Mouse (Mus musculus) brain, embryonic 14.5 days (tissue): ENCODE measurements around the gene Ahctf1.

Experiments used
- CTCF ChIP-seq: fragments of 200-500 bp; IDR thresholded peaks from 2 replicates; pipeline ENCODE4 v1.5.1; 2012; ENCODE audit warnings: inconsistent platforms, mild to moderate bottlenecking, moderate library complexity, borderline replicate concordance; ENCODE audit not compliant: insufficient read depth, insufficient read length; ENCODE audit errors: extremely low read depth
- POLR2A ChIP-seq: fragments of 200-500 bp; IDR thresholded peaks from 2 replicates; pipeline ENCODE4 v1.6.1; 2012; ENCODE audit warnings: mild to moderate bottlenecking, inconsistent platforms, borderline replicate concordance; ENCODE audit not compliant: poor library complexity, insufficient read depth, insufficient read length, severe bottlenecking; ENCODE audit errors: extremely low read depth

DNA sequence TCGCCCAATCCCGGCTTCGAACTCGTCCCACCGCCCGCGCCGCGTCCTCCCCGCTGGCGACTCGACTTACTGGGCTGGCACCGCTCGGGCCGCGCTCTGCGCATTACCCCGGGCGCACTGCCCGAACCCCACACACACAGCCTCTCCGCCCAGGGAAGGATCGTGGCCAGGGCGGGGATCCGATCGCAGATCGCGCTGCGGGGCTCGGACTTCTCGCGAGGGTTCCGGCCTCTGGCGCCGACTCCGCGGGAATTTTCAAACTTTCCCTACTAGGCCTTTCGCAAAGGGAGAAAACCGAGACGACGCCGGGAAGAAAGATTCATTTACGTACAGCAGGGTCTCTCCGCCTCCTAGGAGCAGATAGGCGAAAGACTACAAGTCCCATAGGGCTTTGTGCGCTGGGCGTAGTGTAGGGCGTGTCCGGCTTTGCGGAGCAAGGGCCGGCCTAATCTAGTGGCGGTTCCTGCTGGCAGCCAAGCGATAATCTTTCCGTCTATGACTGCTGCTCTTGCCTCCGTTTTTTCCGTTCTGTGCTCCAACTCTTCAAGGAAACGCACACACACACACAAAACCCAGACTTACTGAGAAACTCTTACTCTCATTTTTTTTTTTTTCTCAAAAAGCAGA lies at the start of gene Ahctf1:
- 0 out of 2 replicates have a peak, but pooled peaks have one; percentile 1 for TF ChIP-seq CTCF
- TF ChIP-seq POLR2A = peak; percentile 91
